Mouse (Mus musculus) kidney, postnatal 0 days (tissue): ENCODE results near the gene Cyp4f13. TPM values are rescaled to one million over a fixed set of nuclear protein-coding genes. Genes with fewer than 3 reads are reported as not detected.

Experiments used
- ATAC-seq: fragments of 200-750 bp; cut with Nextera tagmentation; replicated peaks from 2 replicates; pipeline ENCODE4 v1.8.0; 2017; ENCODE audit warnings: low read depth, moderate number of reproducible peaks, moderate TSS enrichment, moderate library complexity; ENCODE audit not compliant: low FRiP score
- DNase-seq: peaks from one replicate; pipeline ENCODE4 v3.0.0-alpha.2; 2016; ENCODE audit warnings: low spot score
- H3K27ac ChIP-seq: fragments of 300-500 bp; sonication (generic); 2 replicates; pipeline ENCODE4 v1.5.1; 2014; ENCODE audit warnings: mild to moderate bottlenecking
- H3K27me3 ChIP-seq: fragments of 300-500 bp; sonication (generic); 2 replicates; pipeline ENCODE4 v1.6.1; 2014; ENCODE audit warnings: low read length, mixed read lengths; ENCODE audit not compliant: insufficient read depth
- H3K36me3 ChIP-seq: fragments of 300-500 bp; sonication (generic); 2 replicates; pipeline ENCODE4 v1.6.1; 2014; ENCODE audit warnings: low read length, mixed read lengths; ENCODE audit not compliant: insufficient read depth
- H3K4me1 ChIP-seq: fragments of 300-500 bp; sonication (generic); replicated peaks from 2 replicates; pipeline ENCODE4 v1.6.1; 2014; ENCODE audit warnings: antibody characterized with exemption, low read length, mixed read lengths; ENCODE audit not compliant: insufficient read depth
- H3K4me2 ChIP-seq: fragments of 300-500 bp; sonication (generic); 2 replicates; pipeline ENCODE4 v1.6.1; 2014; ENCODE audit warnings: mild to moderate bottlenecking, low read length, moderate library complexity, mixed read lengths
- H3K4me3 ChIP-seq: fragments of 300-500 bp; sonication (generic); replicated peaks from 2 replicates; pipeline ENCODE4 v1.5.1; 2014; ENCODE audit warnings: low read depth, low read length
- H3K9ac ChIP-seq: fragments of 300-500 bp; sonication (generic); 2 replicates; pipeline ENCODE4 v1.6.1; 2014; ENCODE audit warnings: low read depth, low read length
- H3K9me3 ChIP-seq: fragments of 300-500 bp; sonication (generic); replicated peaks from 2 replicates; pipeline ENCODE4 v1.6.1; 2016; ENCODE audit warnings: low read length, inconsistent platforms, mixed read lengths
- CTCF ChIP-seq: IDR thresholded peaks from 2 replicates; pipeline ENCODE4 v1.5.1; 2016; ENCODE audit warnings: antibody characterized with exemption, low read depth, mild to moderate bottlenecking, moderate library complexity
- WGBS: fragments of 180-500 bp; shearing (Covaris S2); extraction: QIAGEN DNeasy Blood & Tissue Kit; methylation state at CpG from one replicate; pipeline ENCODE4 v1.1.7; 2014; 5-methylcytosine and 5-hydroxymethylcytosine counted together
- polyA plus RNA-seq: library from polyadenylated mRNA; unstranded; fragments of >200 nt; fragmentation: Nextera tagmentation; extraction: Ambion mirVana; gene quantifications from 2 replicates; pipeline ENCODE4 v1.2.1, GENCODE M21; 2015

The Cyp4f13 gene
- polyA plus RNA-seq, 1 experiment from 2014 or later: 18.4 TPM

- WGBS: 92% methylated on average over 14 of the region's 14 CpGs
- H3K36me3 ChIP-seq: peaks cover 20% of the 10 kb centered on the region
- no peaks in the 10 kb centered on the region for H3K27me3 ChIP-seq
- ATAC-seq (no peak), DNase-seq (no peak)
- no peaks in the 10 kb centered on the region for H3K9me3 ChIP-seq
- no peak overlapping the region for H3K4me2 ChIP-seq
- H3K27ac ChIP-seq: no peak overlapping the region
- H3K4me3 ChIP-seq: no peak overlapping the region
- H3K9ac ChIP-seq: no peak overlapping the region
- H3K4me1 ChIP-seq: no peaks in the 10 kb centered on the region
- no peak for TF ChIP-seq CTCF
These were observed 66.6 kb downstream of the Cyp4f13 start for GRCm38 (mm10) chr17:32880320-32881218.

GRCm38 (mm10) chr17:32878773-32879172, 68.4 kb downstream of the Cyp4f13 start:
- WGBS: 91% methylated on average over 11 of the region's 11 CpGs
- peaks cover 11% of the 10 kb centered on the region for H3K36me3 ChIP-seq
- H3K27ac ChIP-seq: no peak overlapping the region
- H3K27me3 ChIP-seq: no peaks in the 10 kb centered on the region
- H3K9ac ChIP-seq: no peak overlapping the region
- TF ChIP-seq CTCF: no peak
- DNase-seq (no peak), ATAC-seq (no peak)
- H3K4me1 ChIP-seq: no peaks in the 10 kb centered on the region
- H3K4me2 ChIP-seq: no peak overlapping the region
- no peak overlapping the region for H3K4me3 ChIP-seq
- no peaks in the 10 kb centered on the region for H3K9me3 ChIP-seq

- Histone ChIP-seq H3K27me3 (no peaks in the 10 kb centered on the region), H3K4me2 (peak overlapping the region; percentile 19), H3K36me3 (peaks cover 4% of the 10 kb centered on the region; the same call in 1 of the 2 replicates), H3K9ac (no peak overlapping the region), H3K4me1 (no peaks in the 10 kb centered on the region), H3K4me3 (no peak overlapping the region), H3K27ac (no peak overlapping the region), H3K9me3 (no peaks in the 10 kb centered on the region)
- no peak for TF ChIP-seq CTCF
- ATAC-seq (no peak), DNase-seq (peak; percentile 3)
- 8% methylated on average over 22 of the region's 22 CpGs for WGBS
These were observed 69.6 kb downstream of the Cyp4f13 start for GRCm38 (mm10) chr17:32877471-32878171.

Other genes starting within 250 kb of the Cyp4f13 start
- gene Zfp871, start 159.1 kb downstream of the Cyp4f13 start, polyA plus RNA-seq: 31.3 and 33.4 TPM in 2 replicates
- gene Zfp811, start 137.5 kb downstream of the Cyp4f13 start, polyA plus RNA-seq: 0.64 and 0.99 TPM in 2 replicates
- gene Zfp799, start 117.1 kb downstream of the Cyp4f13 start, polyA plus RNA-seq: 9.4 and 9.8 TPM in 2 replicates
- gene Zfp870, start 55.8 kb downstream of the Cyp4f13 start, polyA plus RNA-seq: 6.9 and 7.5 TPM in 2 replicates
- not detected in 2 replicates for gene Cyp4f14, start 30.1 kb downstream of the Cyp4f13 start, polyA plus RNA-seq
- gene Zfp472, start 18.4 kb upstream of the Cyp4f13 start, polyA plus RNA-seq: 7.8 and 9.0 TPM in 2 replicates
- 8.7 and 8.8 TPM in 2 replicates for gene Zfp952, start 45.7 kb upstream of the Cyp4f13 start, polyA plus RNA-seq
- 9.8 and 11.5 TPM in 2 replicates for gene Zfp763, start 86.0 kb upstream of the Cyp4f13 start, polyA plus RNA-seq
- not detected in 2 replicates for gene 4921501E09Rik, start 120.7 kb upstream of the Cyp4f13 start, polyA plus RNA-seq
- 5.6 and 6.3 TPM in 2 replicates for gene Zfp563, start 141.9 kb upstream of the Cyp4f13 start, polyA plus RNA-seq
- gene Morc2b, start 192.3 kb upstream of the Cyp4f13 start, polyA plus RNA-seq: not detected in 2 replicates
- not detected in 2 replicates for gene Olfr55, start 221.0 kb upstream of the Cyp4f13 start, polyA plus RNA-seq
- gene Olfr239, start 243.9 kb upstream of the Cyp4f13 start, polyA plus RNA-seq: not detected in 2 replicates